Mouse (Mus musculus) spleen, postnatal 14 days (tissue): ENCODE results near the gene Naaladl1.

ENCODE experiments used
- DNase-seq, 2 experiments: peaks; one replicate each; pipeline ENCODE4 v3.0.0; 2021 to 2022; ENCODE audit warnings: low spot score in 2 of 2

The Naaladl1 gene

DNA sequence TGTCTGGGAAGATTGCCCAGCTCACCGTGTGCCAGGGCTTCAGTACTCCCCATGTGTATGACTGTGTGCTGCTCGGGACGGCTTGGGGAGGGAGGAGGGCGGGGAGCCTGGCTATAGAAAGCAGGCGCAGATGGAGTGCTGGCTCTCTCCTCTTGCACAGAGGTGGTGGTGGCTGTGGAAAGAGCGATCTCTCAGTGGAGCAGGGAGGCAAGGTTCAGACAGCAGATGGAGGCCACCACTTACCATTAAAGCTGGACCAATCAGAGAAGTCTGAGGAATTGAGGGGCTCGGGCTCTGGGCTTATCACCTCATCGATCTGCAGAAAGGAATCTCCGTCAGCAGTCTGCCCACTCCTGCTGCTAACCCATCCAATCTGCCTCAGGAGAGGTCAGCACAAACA lies 23.4 kb upstream of the Naaladl1 start, which contains the start of gene Gm28374:
Gene Gm28374, minus strand, starts transcription at position 101 of the 400 bp plus-strand sequence.
- no peak for DNase-seq

DNA sequence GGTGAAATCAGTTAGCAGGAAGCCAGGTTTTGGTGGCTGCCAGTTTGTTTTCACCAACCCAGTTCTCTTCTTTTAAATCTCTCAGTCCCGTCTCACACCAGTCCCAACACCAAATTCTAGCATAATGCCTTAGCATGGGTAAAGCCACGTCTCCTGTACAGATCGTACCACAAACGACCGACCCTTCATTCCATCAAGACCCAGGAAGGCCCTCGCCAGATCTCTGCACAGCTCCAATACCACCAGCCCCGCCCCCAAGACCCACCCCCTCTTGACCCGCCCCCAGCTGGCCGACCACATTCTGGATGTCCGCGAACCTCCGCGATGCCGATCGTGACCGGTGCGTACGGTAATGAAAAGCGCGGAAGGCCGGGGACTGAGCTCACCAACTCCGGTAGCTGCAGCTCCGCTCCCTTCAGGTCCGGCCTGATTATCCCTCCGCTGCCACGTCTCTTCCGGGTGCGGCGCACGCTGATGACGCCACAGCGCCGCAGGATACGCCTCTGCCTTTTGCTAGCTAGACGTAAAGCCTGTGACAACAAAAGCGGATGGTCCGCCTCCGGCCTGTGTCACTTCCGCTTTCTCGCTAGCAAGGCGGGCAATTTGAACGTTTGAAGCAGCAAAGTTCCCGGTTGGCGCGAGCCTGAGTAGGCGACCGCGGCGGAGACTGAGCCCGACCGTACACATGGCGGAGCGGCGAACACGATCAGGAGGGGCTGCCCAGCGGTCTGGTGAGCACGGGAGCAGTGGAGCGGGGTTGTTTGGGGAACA lies 20.9 kb upstream of the Naaladl1 start, which contains the start of the genes Zfpl1 and Cdca5:
Gene Zfpl1, minus strand, starts transcription at position 479 of the 771 bp plus-strand sequence.
Gene Cdca5, plus strand, starts transcription at position 506 of the 771 bp plus-strand sequence.
- DNase-seq = peak; percentile 91 to 95

DNA sequence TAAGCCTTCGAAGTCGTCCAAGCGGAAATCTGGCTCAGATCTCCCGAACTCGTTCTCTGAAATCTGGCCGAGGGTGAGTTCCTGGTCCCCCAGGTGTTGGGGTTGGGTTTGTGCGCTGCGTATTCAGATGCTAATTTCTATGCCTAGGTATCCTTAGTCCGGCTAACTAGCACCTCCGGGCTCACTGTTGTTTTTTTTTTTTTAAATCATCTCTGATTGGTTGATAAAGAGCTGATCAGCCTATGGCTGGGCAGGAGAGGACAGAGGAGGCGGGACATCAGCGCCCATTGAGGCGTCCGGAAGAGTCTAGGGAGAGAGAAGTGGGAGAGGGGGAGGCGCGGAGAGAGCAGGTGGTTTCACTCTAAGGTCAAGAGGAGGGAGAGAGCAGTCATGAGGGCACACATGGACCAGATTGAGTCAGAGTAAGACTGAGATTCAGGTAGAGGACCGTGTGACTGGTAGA lies 20.1 kb upstream of the Naaladl1 start:
- DNase-seq = peak; percentile 47 to 49

DNA sequence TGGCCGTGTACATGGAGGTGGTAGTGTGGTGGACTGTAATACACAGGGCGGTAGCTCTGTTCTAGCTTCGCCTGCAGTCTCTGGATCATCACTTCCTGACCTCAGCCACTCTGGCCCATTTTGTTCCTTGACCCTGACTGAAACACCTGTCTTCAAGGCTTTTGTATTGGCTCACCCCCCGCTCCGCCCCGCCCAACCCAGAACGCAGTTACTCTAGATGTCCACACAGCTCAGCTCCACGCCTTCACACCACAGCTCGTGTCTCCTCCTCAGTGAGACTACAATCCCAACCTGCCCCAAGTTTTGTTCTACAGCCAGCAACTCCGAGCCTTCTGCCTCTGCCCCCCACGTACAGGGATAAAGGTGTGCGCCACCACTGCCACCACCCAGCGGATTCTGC lies 16.7 kb upstream of the Naaladl1 start:
- DNase-seq = no peak

DNA sequence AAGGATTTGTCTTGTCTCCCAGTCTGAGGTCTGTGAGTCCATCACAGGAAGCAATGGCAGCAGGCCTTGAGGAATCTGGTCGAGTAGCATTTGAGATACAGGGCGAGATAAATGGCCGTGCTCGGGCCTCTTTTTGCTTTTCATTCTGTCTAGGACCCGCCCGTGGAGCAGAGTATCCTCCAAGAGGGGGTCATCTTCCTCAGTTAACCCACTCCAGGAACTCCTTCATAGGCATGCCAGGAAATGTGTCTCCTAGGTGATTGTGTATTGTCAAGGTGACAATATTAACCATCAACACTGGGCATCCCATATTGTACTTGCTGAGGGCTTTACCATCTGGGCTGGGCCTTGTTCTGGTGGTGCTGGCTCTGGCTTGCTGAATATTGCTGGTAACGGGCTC lies 11.5 kb upstream of the Naaladl1 start, which contains the start of gene AC131692.1:
Gene AC131692.1, plus strand, starts transcription at position 301 of the 400 bp plus-strand sequence.
- DNase-seq = no peak

DNA sequence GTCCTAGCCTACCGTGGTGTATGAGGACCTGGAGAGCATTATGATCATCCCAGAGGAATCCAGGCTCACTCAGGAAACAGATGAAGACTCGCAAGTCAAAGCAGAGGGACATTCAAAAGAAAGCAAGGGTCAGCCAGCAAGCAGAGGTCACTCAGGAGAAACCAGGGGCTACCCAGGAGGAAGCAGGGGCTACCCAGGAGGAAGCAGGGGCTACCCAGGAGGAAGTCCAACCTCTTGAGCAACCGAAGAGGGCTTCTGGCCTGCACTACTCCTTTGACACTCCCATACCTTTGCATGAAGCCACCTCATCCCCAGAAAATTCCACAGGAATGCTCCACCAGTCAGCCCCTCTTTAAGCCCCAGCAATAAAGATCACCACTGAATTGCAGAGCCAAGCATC lies 7.7 kb upstream of the Naaladl1 start:
- DNase-seq = no peak

DNA sequence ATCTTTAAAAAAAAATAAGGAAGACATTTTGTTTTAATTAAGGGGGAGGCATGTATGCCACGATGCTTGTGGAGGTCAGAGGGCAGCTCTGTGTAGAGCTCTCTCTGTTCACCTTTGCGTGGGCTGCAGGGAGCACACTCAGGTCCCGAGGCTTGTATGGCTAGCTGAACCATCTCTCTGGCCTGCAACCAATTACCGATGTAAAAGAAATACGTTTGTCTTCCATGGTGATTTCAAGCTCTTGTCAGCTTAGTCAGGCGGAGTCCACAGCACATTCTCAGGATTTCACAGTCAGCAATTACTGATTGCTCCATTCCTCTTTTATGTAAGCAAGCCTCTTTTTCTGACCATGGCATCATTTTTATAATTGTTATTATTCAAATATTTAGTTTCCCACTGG lies 4.4 kb upstream of the Naaladl1 start:
- DNase-seq = no peak

DNA sequence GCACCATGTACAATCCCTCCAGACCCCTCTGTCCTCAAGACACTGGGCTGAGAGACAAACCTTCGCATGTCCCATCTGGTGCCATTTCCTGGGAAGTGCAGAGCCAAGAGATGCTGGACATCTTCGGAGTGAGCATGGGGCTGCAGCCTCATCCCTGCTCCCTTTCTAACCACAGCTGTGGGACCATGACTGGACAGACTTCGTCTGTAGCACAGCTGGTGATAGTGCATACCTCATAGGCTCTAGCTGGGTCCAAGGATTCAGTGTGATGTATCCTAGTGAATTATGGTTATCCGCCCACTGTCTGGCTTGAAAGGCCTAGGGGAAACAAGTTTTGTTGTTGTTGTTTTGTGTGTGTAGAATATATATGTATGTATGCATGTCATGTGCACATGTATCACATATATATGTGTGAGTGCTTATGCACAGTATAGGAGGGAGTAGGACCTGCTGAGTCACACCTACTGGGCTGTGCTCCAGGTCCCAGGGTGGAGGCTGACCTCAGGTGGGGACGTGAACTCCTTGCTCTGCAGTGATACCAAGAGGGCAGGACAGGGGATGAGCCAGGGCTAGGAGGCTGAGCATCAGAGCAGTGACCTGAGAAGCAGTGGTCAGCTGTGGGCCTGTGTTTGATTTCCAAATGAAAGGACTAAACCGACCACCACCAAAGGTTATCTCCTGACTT lies 3.3 kb upstream of the Naaladl1 start:
- peak; percentile 72 to 74 for DNase-seq

DNA sequence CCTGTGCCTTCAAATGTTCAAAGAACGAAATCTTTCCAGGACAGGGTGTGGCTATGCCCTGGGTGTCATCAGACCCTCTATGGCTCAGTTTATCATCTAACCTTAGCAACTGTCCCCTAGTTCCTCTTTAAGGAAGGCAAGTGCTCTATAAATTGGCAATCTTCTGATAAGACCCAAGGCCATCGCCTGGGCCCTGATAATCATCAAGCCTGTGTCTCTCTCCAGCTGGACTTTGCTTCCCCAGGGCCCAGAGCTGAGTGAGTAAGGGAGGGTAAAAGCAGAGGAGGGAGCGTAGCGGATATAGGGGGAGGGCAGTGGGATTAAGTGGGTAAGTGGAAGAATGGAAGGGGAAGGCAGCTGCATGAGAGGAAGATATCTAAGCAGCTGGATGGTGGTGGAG lies 1.1 kb upstream of the Naaladl1 start:
- DNase-seq = no peak

DNA sequence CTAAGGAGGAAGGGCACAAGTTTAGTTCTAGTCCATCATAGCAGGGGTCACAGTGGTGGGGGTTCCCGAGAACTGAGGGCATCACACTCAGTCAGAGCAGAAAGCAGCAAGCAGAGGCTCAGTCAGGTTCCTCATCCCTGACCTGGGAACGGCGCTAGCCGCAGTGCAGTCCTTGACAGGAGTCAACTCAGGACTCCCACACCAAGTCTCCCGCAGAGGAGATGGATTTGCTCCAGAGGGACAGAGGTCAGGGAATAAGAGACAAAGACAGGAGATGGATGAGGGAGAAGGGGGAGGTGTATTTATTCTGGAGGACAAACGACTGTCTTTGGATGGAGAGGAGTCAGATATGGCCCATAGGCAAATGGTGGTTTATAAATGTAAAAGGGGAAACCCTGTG lies 7.5 kb downstream of the Naaladl1 start:
- DNase-seq = no peak

DNA sequence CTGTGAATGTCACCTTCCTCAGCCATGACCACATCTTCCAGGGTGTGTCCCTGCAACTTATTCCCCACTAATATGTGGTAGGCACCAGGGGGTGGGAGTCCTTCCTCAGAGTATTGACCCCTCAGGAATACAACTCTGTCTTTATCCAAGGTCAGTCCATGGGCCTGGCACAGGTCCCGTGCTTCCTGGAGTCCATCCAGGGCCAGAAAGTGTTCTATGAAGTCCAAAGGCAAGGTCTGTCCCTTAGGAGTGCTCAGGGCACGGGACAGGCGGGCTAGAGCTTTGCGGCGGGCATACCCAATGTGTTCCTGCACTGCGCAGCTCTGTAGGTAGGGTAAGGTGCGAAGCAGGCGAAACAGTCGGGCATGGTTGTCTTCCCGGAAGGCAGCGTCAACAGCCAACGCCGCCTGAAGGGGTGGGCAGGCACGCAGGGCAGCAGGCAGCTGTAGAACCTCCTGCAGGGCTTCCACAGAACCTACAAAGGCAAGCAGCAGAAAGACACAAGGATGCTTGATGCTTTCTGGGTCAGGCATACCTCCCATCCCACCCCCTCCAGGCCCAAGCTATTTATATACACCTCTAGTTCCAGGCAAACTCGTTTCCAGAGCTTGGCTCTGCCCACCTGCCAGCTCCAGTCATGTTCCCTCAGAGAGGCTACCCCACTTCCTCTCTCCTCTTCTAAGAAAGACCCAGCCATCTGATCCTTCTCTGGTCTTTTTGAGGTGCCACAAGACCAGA lies 10.7 kb downstream of the Naaladl1 start:
- no peak for DNase-seq

DNA sequence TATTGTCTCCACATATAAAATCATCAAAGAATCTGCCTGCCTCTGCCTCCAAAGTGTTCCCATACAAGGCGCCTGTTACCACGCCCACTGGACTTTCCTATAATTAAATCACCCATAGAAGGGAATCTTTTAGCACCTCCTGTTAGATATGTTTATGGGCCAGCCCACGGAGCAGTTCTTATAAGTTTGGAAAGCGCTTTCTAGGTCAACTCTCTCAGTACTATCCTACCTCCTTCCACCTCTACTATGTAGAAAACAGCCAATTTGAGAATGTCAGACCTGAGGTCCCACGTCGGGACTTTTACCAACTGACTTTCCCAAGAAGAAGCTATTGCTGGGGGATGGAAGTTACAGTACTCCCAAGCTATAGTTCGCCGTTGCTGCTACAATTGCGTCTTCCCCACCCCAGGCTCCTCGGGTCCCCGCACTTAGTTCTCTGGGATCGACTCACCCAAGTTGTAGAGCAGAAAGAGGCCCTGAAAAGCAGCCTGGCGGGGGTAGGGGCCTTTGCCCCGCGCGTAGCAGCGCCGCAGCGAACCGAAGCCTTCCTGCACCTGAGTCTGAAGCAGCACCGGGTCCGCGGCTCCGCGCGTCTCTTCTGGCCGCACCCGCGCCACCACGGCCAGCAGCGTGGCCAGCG lies 11.9 kb downstream of the Naaladl1 start:
- no peak for DNase-seq

DNA sequence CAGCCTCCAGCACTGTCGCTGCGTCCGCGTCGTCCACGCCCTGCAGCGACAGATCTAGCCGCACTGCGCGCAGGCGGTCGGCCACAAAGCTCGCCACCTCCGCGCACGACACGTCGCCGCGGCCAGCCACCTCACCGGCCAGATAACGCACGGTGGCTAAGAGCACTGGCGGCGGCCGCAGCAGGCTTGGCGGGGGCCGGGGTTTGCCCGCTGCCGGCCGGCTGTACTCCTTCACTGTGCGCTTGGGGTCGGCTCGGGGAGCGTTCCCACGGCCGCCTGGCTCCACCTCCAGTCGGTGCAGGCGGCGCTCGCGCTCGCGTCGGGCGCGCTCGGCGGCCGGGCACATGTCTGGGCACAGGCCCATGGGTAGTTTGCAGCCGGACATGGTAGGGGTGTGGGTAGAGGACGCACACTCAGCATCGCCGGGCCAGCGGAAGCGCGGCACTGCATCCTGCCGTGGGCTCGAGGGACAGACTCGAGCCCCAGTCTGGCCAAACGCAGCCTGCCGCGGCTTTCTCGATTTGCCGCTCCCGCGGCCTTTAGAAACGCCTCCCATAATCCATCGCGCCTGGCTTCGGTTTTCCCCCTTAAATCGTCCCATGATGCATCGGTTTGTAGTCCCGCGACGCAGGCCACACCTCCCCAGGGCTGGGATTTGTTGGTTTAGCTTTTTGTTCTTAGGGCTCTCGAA lies 12.5 kb downstream of the Naaladl1 start, which contains the start of gene Sac3d1:
Gene Sac3d1, minus strand, starts transcription at position 665 of the 691 bp plus-strand sequence.
- peak; percentile 76 to 80 for DNase-seq

DNA sequence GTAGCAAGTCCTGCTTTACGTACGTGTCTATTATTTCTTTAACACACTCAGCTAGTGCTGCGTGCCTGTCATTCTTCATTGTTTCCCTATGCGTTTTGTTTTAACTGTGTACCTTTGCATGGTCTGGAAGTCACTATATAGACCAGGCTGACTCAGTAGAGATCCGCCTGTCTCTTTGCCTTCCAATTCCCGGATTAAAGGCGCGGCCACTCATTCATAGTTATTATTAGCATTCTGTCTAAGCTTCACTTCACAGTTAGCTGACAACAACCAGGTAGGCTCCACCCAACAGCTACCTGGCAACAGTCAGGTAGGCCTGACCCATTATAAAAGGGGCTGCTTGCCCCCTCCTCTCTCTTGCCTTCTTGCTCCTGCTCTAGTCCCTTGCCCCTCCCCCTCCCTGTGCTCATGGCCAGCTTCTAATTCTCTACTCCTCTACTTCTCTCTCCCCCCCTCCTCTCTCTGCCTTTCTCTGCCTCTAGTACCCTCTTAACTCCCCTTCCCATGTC lies 13.1 kb downstream of the Naaladl1 start:
- DNase-seq = no peak

DNA sequence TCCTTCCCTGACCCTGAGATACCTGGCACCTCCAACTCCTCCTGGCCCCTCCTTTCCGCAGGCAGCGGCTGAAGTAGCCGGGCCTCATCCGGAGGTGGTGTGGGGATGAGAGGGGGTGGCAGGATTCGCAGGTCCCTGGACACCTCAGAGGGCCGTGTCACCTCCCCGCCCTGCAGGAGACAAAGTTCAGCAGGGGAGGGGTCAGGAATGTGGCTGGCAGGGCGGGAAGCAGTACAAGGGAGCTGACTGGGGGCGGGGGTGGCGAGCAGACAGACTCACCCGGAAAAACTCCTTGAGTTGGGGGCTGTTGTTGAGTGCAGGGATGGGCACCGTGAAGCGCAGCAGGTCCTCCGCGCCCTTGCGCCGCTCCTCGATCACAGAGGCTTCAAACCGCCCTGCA lies 16.2 kb downstream of the Naaladl1 start:
- DNase-seq = no peak

DNA sequence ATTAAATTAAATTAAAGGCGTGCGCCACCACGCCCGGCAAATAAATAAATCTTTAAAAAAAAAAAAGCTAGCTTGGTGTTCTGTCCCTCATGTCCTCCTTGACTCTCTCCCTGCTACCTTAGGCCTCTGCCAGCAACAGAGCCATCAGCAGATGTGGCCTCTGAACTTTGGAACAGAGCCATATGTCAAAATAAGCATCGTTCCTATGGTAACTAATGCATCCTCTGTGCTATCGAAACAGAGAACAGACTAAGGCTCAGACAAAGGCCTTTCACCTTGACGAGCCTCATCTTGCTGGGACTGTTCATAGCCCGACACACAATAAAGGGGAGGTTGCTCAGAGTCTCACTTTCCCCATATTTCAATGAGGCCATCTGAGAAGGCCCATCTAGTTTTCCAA lies 17.7 kb downstream of the Naaladl1 start:
- DNase-seq = no peak

DNA sequence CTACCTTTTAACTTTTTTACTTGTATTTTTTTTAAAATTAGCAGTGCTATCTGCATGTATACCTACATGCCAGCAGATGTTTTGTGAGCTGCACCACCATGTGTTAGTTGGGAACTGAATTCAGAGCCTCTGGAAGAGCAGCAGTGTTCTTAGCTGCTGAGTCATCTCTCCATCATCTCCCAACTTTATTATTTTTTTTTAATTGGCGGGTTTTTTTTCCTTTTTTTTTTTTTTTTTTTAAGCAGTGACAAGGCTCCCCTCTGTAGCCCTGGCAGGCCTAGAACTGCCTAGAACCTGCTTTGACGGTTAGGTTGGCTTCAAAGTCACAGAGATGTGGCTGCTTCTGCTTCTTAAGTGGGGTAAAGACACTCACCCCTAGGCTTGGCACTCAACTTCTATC lies 19.3 kb downstream of the Naaladl1 start:
- no peak for DNase-seq

DNA sequence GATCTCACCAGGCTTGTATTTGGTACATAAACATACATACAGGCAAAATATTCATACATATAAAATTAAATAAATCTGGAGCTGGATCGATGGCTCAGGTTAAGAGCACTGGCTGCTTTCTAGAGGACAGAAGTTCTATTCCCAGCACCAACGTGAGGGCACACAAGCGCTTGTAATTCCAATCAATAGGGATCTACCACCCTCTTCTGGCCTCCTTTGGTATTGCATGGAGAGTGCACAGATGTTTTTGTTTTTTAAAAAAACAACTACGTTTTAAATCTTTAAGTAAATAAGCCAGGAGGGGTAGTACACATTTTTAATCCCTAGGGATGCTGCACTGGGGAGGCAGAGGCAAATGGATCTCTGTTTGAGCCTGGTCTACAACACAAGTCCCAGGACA lies 20.7 kb downstream of the Naaladl1 start:
- peak in 1 of 2 experiments; percentile 69 for DNase-seq

DNA sequence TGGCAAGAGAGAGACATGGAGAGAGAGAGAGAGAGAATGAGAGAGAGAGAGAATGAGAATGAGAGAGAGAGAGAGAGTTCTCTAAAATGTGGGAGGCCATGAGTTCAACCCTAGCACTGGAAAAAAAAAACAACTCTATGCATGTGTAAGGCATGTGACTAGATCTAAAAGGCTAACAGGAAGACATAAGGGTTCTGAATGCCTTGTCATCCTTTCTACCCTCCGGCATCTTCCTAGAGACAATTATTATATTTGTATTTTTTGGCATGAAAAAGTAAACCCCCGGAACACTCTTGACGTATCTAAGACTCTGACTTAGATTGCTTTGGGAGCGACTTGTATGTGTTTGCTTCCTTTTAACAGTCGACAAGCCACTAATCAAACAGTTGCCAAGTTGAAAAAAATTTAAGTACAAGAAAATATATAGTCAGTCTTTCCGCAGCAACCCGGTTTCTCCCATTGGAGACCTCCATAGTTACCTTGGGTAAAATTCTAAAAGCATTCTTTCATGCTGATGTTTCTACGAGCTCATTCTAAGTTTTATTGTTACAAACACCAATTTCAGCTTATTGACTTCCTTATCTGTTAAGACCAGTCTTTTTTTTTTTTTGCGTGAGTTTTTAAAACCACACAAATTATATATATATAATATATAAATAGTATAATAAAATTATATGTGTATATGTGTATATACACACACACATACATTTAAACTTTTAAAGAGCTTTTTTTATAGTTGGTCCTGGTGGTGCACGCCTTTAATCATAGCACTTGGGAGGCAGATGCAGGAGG lies 21.4 kb downstream of the Naaladl1 start:
- no peak for DNase-seq
